Mouse (Mus musculus) lung, adult 2 months (tissue): ENCODE measurements at regions not wholly inside any gene's neighbourhood (a gene's known extent, or its start where the extent isn't known, plus 50 kb on each side); places are given as distances from the start of the nearest gene placed in this dataset.

Source experiments
- DNase-seq: peaks from one replicate; pipeline ENCODE4 v3.0.0; 2022
- H3K4me1 ChIP-seq: fragments of 200-500 bp; 2 replicates; pipeline ENCODE4 v1.6.1; 2011; ENCODE audit warnings: low read length; ENCODE audit not compliant: control insufficient read depth, insufficient read depth
- H3K4me3 ChIP-seq: fragments of 200-500 bp; replicated peaks from 2 replicates; pipeline ENCODE3; 2011; ENCODE audit warnings: low read depth, mild to moderate bottlenecking, control low read depth, low read length; ENCODE audit errors: extremely low read depth
- CTCF ChIP-seq: fragments of 200-500 bp; IDR thresholded peaks from 2 replicates; pipeline ENCODE4 v1.5.1; 2011; ENCODE audit warnings: mild to moderate bottlenecking, low read length, control low read depth; ENCODE audit not compliant: insufficient read depth
- POLR2A ChIP-seq: fragments of 200-500 bp; IDR thresholded peaks from 2 replicates; pipeline ENCODE4 v1.6.1; 2011; ENCODE audit warnings: low read depth, mild to moderate bottlenecking, control low read depth, low read length, borderline replicate concordance; ENCODE audit errors: extremely low read depth
- WGBS: fragments of 180-500 bp; shearing (Covaris S2); methylation state at CpG from one replicate; pipeline ENCODE4 v1.1.7; 2018; 5-methylcytosine and 5-hydroxymethylcytosine counted together

GRCm38 (mm10) chr15:61927385-61928120, 1004.7 kb upstream of the A1bg start:
- Histone ChIP-seq H3K4me1 (no peaks in the 10 kb centered on the region), H3K4me3 (no peak overlapping the region)
- TF ChIP-seq POLR2A (no peak), CTCF (no peak)
- no peak for DNase-seq
- WGBS = 82% methylated on average over 15 of the region's 15 CpGs

- TF ChIP-seq CTCF (no peak), POLR2A (no peak)
- no peak for DNase-seq
- H3K4me1 ChIP-seq = no peaks in the 10 kb centered on the region
- no peak overlapping the region for H3K4me3 ChIP-seq
- 85% methylated on average over 2 of the region's 2 CpGs for WGBS
These were observed 997.2 kb upstream of the A1bg start for GRCm38 (mm10) chr15:61920041-61920440.

GRCm38 (mm10) chr15:61913546-61914160, 990.8 kb upstream of the A1bg start:
- no peak overlapping the region for H3K4me3 ChIP-seq
- no peak for DNase-seq
- no peak for TF ChIP-seq CTCF
- no peak for TF ChIP-seq POLR2A
- no peaks in the 10 kb centered on the region for H3K4me1 ChIP-seq
- 85% methylated on average over 7 of the region's 7 CpGs for WGBS

- WGBS = 83% methylated on average over 5 of the region's 5 CpGs
- no peak for DNase-seq
- H3K4me3 ChIP-seq = no peak overlapping the region
- TF ChIP-seq CTCF (no peak), POLR2A (no peak)
- H3K4me1 ChIP-seq = no peaks in the 10 kb centered on the region
These were observed 982.5 kb upstream of the A1bg start for GRCm38 (mm10) chr15:61905165-61905845.

GRCm38 (mm10) chr15:61899809-61900208, 977.0 kb upstream of the A1bg start:
- TF ChIP-seq POLR2A = no peak
- no peak for TF ChIP-seq CTCF
- Histone ChIP-seq H3K4me3 (no peak overlapping the region), H3K4me1 (no peaks in the 10 kb centered on the region)
- no peak for DNase-seq
- 97% methylated on average over 3 of the region's 3 CpGs for WGBS

- Histone ChIP-seq H3K4me1 (no peaks in the 10 kb centered on the region), H3K4me3 (no peak overlapping the region)
- TF ChIP-seq POLR2A (no peak), CTCF (no peak)
- DNase-seq = no peak
- 71% methylated on average over 4 of the region's 4 CpGs for WGBS
These were observed 974.8 kb upstream of the A1bg start for GRCm38 (mm10) chr15:61897566-61897965.

GRCm38 (mm10) chr15:61890330-61890729, 967.5 kb upstream of the A1bg start:
- TF ChIP-seq CTCF (no peak), POLR2A (no peak)
- Histone ChIP-seq H3K4me3 (no peak overlapping the region), H3K4me1 (no peaks in the 10 kb centered on the region)
- DNase-seq = no peak

GRCm38 (mm10) chr15:61888569-61889326, 965.9 kb upstream of the A1bg start:
- no peak for DNase-seq
- TF ChIP-seq CTCF = no peak
- no peak for TF ChIP-seq POLR2A
- H3K4me3 ChIP-seq = no peak overlapping the region
- WGBS = 72% methylated on average over 10 of the region's 10 CpGs
- no peaks in the 10 kb centered on the region for H3K4me1 ChIP-seq

- Histone ChIP-seq H3K4me1 (no peaks in the 10 kb centered on the region), H3K4me3 (no peak overlapping the region)
- WGBS = 91% methylated on average over 3 of the region's 3 CpGs
- no peak for TF ChIP-seq CTCF
- TF ChIP-seq POLR2A = no peak
- DNase-seq = no peak
These were observed 956.6 kb upstream of the A1bg start for GRCm38 (mm10) chr15:61879408-61879807.
